Mouse (Mus musculus): Measurements from ENCODE around the gene Slc6a20a. TPM values are rescaled to one million over a fixed set of nuclear protein-coding genes. Genes with fewer than 3 reads are reported as not detected.

Gene Slc6a20a
- total and polyA plus RNA-seq, 3 experiments: not detected

- H3K36me3 ChIP-seq (ENCODE audit: control insufficient read depth in 1 of 2, insufficient read depth in 2 of 2, low read length in 2 of 2): no peaks in the 10 kb centered on the region
- no peak overlapping the region for H3K9ac ChIP-seq (ENCODE audit: control insufficient read depth, low read depth, low read length, poor library complexity, severe bottlenecking)
- TF ChIP-seq ZKSCAN1 (IDR thresholded peaks at IDR 0.05; ENCODE audit: low read depth, low read length): no peak
- TF ChIP-seq TAL1 (IDR thresholded peaks at IDR 0.05; ENCODE audit: low read length): no peak
- TF ChIP-seq SIN3A (IDR thresholded peaks at IDR 0.05; ENCODE audit: low read length): no peak
- TF ChIP-seq MYB (IDR thresholded peaks at IDR 0.05; ENCODE audit: low read depth, low read length): no peak
- no peak for TF ChIP-seq CTCF (IDR thresholded peaks at IDR 0.05 in 2 of 3, conservative IDR thresholded peaks at IDR 0.05 in 1 of 3; ENCODE audit: control insufficient read depth in 1 of 3, insufficient read depth in 1 of 3, low read depth in 2 of 3, low read length in 3 of 3, poor library complexity in 1 of 3, severe bottlenecking in 1 of 3)
- no peak for TF ChIP-seq USF1 (IDR thresholded peaks at IDR 0.05; ENCODE audit: low read depth, low read length)
- no peak for TF ChIP-seq NELFE (IDR thresholded peaks at IDR 0.05; ENCODE audit: low read depth, low read length)
- no peak for TF ChIP-seq GATA1 (IDR thresholded peaks at IDR 0.05; ENCODE audit: low read depth, low read length)
- no peak for TF ChIP-seq BHLHE40 (IDR thresholded peaks at IDR 0.05; ENCODE audit: borderline replicate concordance, low read depth, low read length)
- no peak for TF ChIP-seq ETS1 (IDR thresholded peaks at IDR 0.05; ENCODE audit: low read depth, low read length)
- TF ChIP-seq MYC (IDR thresholded peaks at IDR 0.05; ENCODE audit: low read depth, low read length): no peak
- TF ChIP-seq MAFK (IDR thresholded peaks at IDR 0.05; ENCODE audit: borderline replicate concordance, low read depth, low read length): no peak
- TF ChIP-seq E2F4 (IDR thresholded peaks at IDR 0.05; ENCODE audit: borderline replicate concordance, low read depth, low read length): no peak
- H3K79me2 ChIP-seq (ENCODE audit: control insufficient read depth, insufficient read depth, low read length, poor library complexity): no peaks in the 10 kb centered on the region
- peaks cover 0 to 7% of the 10 kb centered on the region in 2 experiments; a peak in 2 of 4 replicates for H3K27me3 ChIP-seq (ENCODE audit: control insufficient read depth in 1 of 2, insufficient read depth in 2 of 2, low read length in 2 of 2)
- no peaks in the 10 kb centered on the region for H3K9me3 ChIP-seq (replicated peaks; ENCODE audit: insufficient read depth, low read length)
- no peak overlapping the region for H3K27ac ChIP-seq (ENCODE audit: control insufficient read depth, low read depth, low read length)
- no peak for DNase-seq (ENCODE audit: low read depth, low spot score)
- H3K4me1 ChIP-seq (ENCODE audit: control insufficient read depth in 1 of 2, insufficient read depth in 2 of 2, low read length in 2 of 2): no peaks in the 10 kb centered on the region; a peak in 1 of 4 replicates
- no peak overlapping the region for H3K4me3 ChIP-seq (ENCODE audit: control insufficient read depth in 1 of 2, insufficient read depth in 1 of 2, low read depth in 2 of 2, low read length in 2 of 2)
These were observed 27.3 kb downstream of the Slc6a20a start for GRCm38 (mm10) chr9:123651369-123651768.

GRCm38 (mm10) chr9:123649785-123650511, 28.7 kb downstream of the Slc6a20a start:
- Histone ChIP-seq H3K9me3 (replicated peaks; ENCODE audit: insufficient read depth, low read length) (no peaks in the 10 kb centered on the region), H3K27ac (ENCODE audit: control insufficient read depth, low read depth, low read length) (no peak overlapping the region), H3K4me1 (ENCODE audit: control insufficient read depth in 1 of 2, insufficient read depth in 2 of 2, low read length in 2 of 2) (no peaks in the 10 kb centered on the region), H3K27me3 (ENCODE audit: control insufficient read depth in 1 of 2, insufficient read depth in 2 of 2, low read length in 2 of 2) (peaks cover 0 to 7% of the 10 kb centered on the region in 2 experiments; a peak in 2 of 4 replicates), H3K36me3 (ENCODE audit: control insufficient read depth in 1 of 2, insufficient read depth in 2 of 2, low read length in 2 of 2) (no peaks in the 10 kb centered on the region), H3K4me3 (ENCODE audit: control insufficient read depth in 1 of 2, insufficient read depth in 1 of 2, low read depth in 2 of 2, low read length in 2 of 2) (no peak overlapping the region), H3K79me2 (ENCODE audit: control insufficient read depth, insufficient read depth, low read length, poor library complexity) (no peaks in the 10 kb centered on the region), H3K9ac (ENCODE audit: control insufficient read depth, low read depth, low read length, poor library complexity, severe bottlenecking) (no peak overlapping the region)
- no peak for DNase-seq (ENCODE audit: low read depth, low spot score)
- TF ChIP-seq MYC (IDR thresholded peaks at IDR 0.05; ENCODE audit: low read depth, low read length) (no peak), MEF2A (IDR thresholded peaks at IDR 0.05; ENCODE audit: extremely low read depth, insufficient replicate concordance, low read depth, low read length, poor library complexity, severe bottlenecking) (no peak), HCFC1 (IDR thresholded peaks at IDR 0.05; ENCODE audit: low read depth, low read length) (no peak), RCOR1 (IDR thresholded peaks at IDR 0.05; ENCODE audit: low read depth, low read length) (no peak), NELFE (IDR thresholded peaks at IDR 0.05; ENCODE audit: low read depth, low read length) (no peak), RAD21 (IDR thresholded peaks at IDR 0.05; ENCODE audit: low read depth, low read length) (no peak), SMC3 (IDR thresholded peaks at IDR 0.05; ENCODE audit: low read depth, low read length) (no peak), GATA1 (IDR thresholded peaks at IDR 0.05; ENCODE audit: low read depth, low read length) (no peak), ZC3H11A (IDR thresholded peaks at IDR 0.05; ENCODE audit: low read depth, low read length) (no peak), NRF1 (IDR thresholded peaks at IDR 0.05; ENCODE audit: insufficient read depth, low read depth, low read length, poor library complexity, severe bottlenecking) (no peak), ETS1 (IDR thresholded peaks at IDR 0.05; ENCODE audit: low read depth, low read length) (no peak)
